Comparison of ENCODE assay signal across 24 mouse cellular contexts in genomic region chr11:21102273-21103005, GRCm38 (mm10). TPM values are rescaled to one million over a fixed set of nuclear protein-coding genes. Genes with fewer than 3 reads are reported as not detected.
A peak's percentile ranks its signal among the peaks of the same experiment; 100 is the strongest.
DNase-seq lines count a peak whose midpoint lies in the region; ATAC-seq and TF ChIP-seq lines count a peak whose summit lies in the region.
"Had no signal": no experiment of that assay in that cellular context is flagged by ENCODE, and none has a peak within 500 bp of the region (broad histone marks: within the 10 kb centered on the region; RNA-seq: fewer than 3 reads in every experiment).

No protein-coding gene starts in this region.

- no peak overlapping the region for H3K4me2 ChIP-seq in intestine, postnatal 0 days (replicated peaks; ENCODE audit: low read depth)
- H3K4me2 ChIP-seq in forebrain, embryonic 13.5 days, result no peak overlapping the region
- H3K4me2 ChIP-seq: embryonic facial prominence, embryonic 15.5 days; forebrain, embryonic 12.5 days; heart, embryonic 13.5 days; hindbrain, embryonic 15.5 days had no signal

- no peaks in the 10 kb centered on the region for H3K27me3 ChIP-seq in intestine, postnatal 0 days (replicated peaks; ENCODE audit: control insufficient read depth, insufficient read depth, low read length)
- no peaks in the 10 kb centered on the region for H3K27me3 ChIP-seq in forebrain, embryonic 13.5 days
- H3K27me3 ChIP-seq: embryonic facial prominence, embryonic 15.5 days; forebrain, embryonic 12.5 days; heart, embryonic 13.5 days; hindbrain, embryonic 15.5 days; Patski had no signal

- no peak overlapping the region for H3K4me3 ChIP-seq in embryonic fibroblast, embryonic 13.5 days (ENCODE audit: insufficient read depth, low read length)
- H3K4me3 ChIP-seq in intestine, postnatal 0 days (ENCODE audit: low read depth, low read length), result no peak overlapping the region
- no peak overlapping the region for H3K4me3 ChIP-seq in forebrain, embryonic 13.5 days
- H3K4me3 ChIP-seq: embryonic facial prominence, embryonic 15.5 days; forebrain, embryonic 12.5 days; gastrocnemius, adult 2 months; heart, embryonic 13.5 days; hindbrain, embryonic 15.5 days had no signal

- WGBS in intestine, postnatal 0 days, result 89% methylated on average over 6 of the region's 6 CpGs
- 89% methylated on average over 6 of the region's 6 CpGs for WGBS in forebrain, embryonic 13.5 days

- peak; percentile 30 for DNase-seq in right cerebral cortex, adult 18-20 months
- no peak for DNase-seq in right cerebral cortex, postnatal 36 days (ENCODE audit: low spot score in 2 of 2)
- DNase-seq in telencephalon, adult 2 months (ENCODE audit: low read depth, low spot score), result peak; percentile 53
- no peak for DNase-seq in gastrocnemius, postnatal 10 days
- DNase-seq: adrenal gland, adult 8-10 months; adrenal gland, postnatal 36 days; cerebellum, adult 11 months; cerebellum, adult 8-10 months; cerebellum, postnatal 14 days; embryo, embryonic 11 days; gastrocnemius, adult 2 months; gastrocnemius, postnatal 36 days; heart, adult 11 months; heart, postnatal 36 days; kidney, adult 18-20 months had no signal

- H3K27ac ChIP-seq in embryonic fibroblast, embryonic 13.5 days (ENCODE audit: insufficient read depth, low read length), result peak overlapping the region; percentile 18; the same call in 1 of the 2 replicates
- no peak overlapping the region for H3K27ac ChIP-seq in intestine, postnatal 0 days (ENCODE audit: low read depth, low read length)
- no peak overlapping the region for H3K27ac ChIP-seq in forebrain, embryonic 13.5 days
- H3K27ac ChIP-seq: embryonic facial prominence, embryonic 15.5 days; forebrain, embryonic 12.5 days; gastrocnemius, adult 2 months; heart, embryonic 13.5 days; hindbrain, embryonic 15.5 days had no signal

- no peak overlapping the region for H3K9ac ChIP-seq in intestine, postnatal 0 days (ENCODE audit: low read depth, low read length)
- no peak overlapping the region for H3K9ac ChIP-seq in forebrain, embryonic 13.5 days
- H3K9ac ChIP-seq: embryonic facial prominence, embryonic 15.5 days; forebrain, embryonic 12.5 days; heart, embryonic 13.5 days; hindbrain, embryonic 15.5 days had no signal

- H3K4me1 ChIP-seq in embryonic fibroblast, embryonic 13.5 days (ENCODE audit: control insufficient read depth, insufficient read depth, low read length), result peaks cover 6% of the 10 kb centered on the region
- H3K4me1 ChIP-seq in intestine, postnatal 0 days (replicated peaks; ENCODE audit: control insufficient read depth, insufficient read depth, low read length), result peaks cover 6% of the 10 kb centered on the region
- H3K4me1 ChIP-seq in forebrain, embryonic 13.5 days, result peaks cover 11% of the 10 kb centered on the region

- no peaks in the 10 kb centered on the region for H3K9me3 ChIP-seq in intestine, postnatal 0 days (ENCODE audit: control insufficient read depth)
- H3K9me3 ChIP-seq in forebrain, embryonic 13.5 days (replicated peaks), result no peaks in the 10 kb centered on the region
- H3K9me3 ChIP-seq: embryonic facial prominence, embryonic 15.5 days; forebrain, embryonic 12.5 days; heart, embryonic 13.5 days; hindbrain, embryonic 15.5 days had no signal

- ATAC-seq in CD4-positive, CD25-positive, alpha-beta regulatory T cell, adult 4 months, result peak; percentile 47
- no peak for ATAC-seq in intestine, postnatal 0 days
- no peak for ATAC-seq in forebrain, embryonic 13.5 days
- ATAC-seq: Patski had no signal

- no peak for TF ChIP-seq POLR2A in embryonic fibroblast, embryonic 13.5 days (IDR thresholded peaks at IDR 0.05; ENCODE audit: low read depth, low read length)

- TF ChIP-seq CTCF in embryonic fibroblast, embryonic 13.5 days (IDR thresholded peaks at IDR 0.05; ENCODE audit: borderline replicate concordance, insufficient read depth, low read length), result no peak
- no peak for TF ChIP-seq CTCF in intestine, postnatal 0 days (IDR thresholded peaks at IDR 0.05; ENCODE audit: low read depth)

- peaks cover 5% of the 10 kb centered on the region; the same call in 1 of the 2 replicates for H3K36me3 ChIP-seq in intestine, postnatal 0 days (ENCODE audit: control insufficient read depth, insufficient read depth)
- H3K36me3 ChIP-seq in forebrain, embryonic 13.5 days (ENCODE audit: poor library complexity, severe bottlenecking), result peaks cover 7% of the 10 kb centered on the region; the same call in 1 of the 2 replicates
- H3K36me3 ChIP-seq: hindbrain, embryonic 15.5 days had no signal

RNA-seq across cellular contexts. Expression of gene Peli1, which starts 11.3 kb away (rescaled TPM):
- polyA plus RNA-seq in CD4-positive, CD25-positive, alpha-beta regulatory T cell, adult 4 months (2017; shearing (Covaris generic)), result 10 to 100 TPM; 72.2 to 96.4 TPM
- 17.6 and 21.3 TPM in 2 replicates for polyA plus RNA-seq in embryonic fibroblast, embryonic 13.5 days (2011; ENCODE audit: insufficient read length, low read depth, missing spikeins)
- 10 to 100 TPM; 15.5 to 16.5 TPM for total RNA-seq in gastrocnemius, postnatal 10 days (2021)
- 27.1 and 27.2 TPM in 2 replicates for polyA plus RNA-seq in intestine, postnatal 0 days (2015; fragmentation: Nextera tagmentation; extraction: Ambion mirVana)
- polyA plus RNA-seq in forebrain, embryonic 13.5 days (2015; fragmentation: Nextera tagmentation; extraction: Ambion mirVana), result 99.0 and 106 TPM in 2 replicates

Comparison
In these comparisons a context has a peak if more than half of its experiments do, and no peak if none do; other contexts are left out.
1. DNase-seq: peak in right cerebral cortex, adult 18-20 months (single experiment) and telencephalon, adult 2 months (single experiment); none in right cerebral cortex, postnatal 36 days (0 of 2) and gastrocnemius, postnatal 10 days (single experiment).